Mouse (Mus musculus): ENCODE results near the gene Rft1. TPM values are rescaled to one million over a fixed set of nuclear protein-coding genes. Genes with fewer than 3 reads are reported as not detected.

Gene Rft1
- polyA plus RNA-seq, 1 experiment, result 12.3 TPM

DNA sequence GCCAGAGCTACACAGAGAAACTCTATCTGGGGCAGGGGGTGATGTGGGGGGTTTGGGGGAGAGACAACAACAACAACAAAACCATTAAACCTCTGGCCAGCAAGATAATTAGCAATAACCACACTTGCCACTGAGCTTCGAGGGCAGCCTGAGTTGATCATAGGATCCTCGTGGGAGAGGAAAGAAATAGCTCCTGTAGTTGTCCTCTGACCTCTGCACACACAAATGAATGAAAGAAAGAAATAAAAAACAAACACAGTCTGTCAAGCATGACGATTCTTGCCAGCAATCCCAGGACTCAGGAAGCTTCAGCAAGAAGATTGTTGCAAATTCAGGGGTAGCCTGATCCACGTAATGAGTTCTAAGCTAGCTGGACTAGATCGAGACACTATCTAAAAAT, 48.4 kb downstream of the Rft1 start:
- Histone ChIP-seq H3K27me3 (ENCODE audit: control insufficient read depth, insufficient read depth, insufficient read length) (no peaks in the 10 kb centered on the region), H3K36me3 (ENCODE audit: control insufficient read depth, insufficient read depth) (no peaks in the 10 kb centered on the region), H3K4me3 (no peak overlapping the region), H3K79me2 (ENCODE audit: control insufficient read depth, insufficient read depth) (no peaks in the 10 kb centered on the region), H3K4me2 (ENCODE audit: low read depth) (no peak overlapping the region), H3ac (ENCODE audit: control insufficient read depth, insufficient read length) (no peak overlapping the region)
- TF ChIP-seq SRF (IDR thresholded peaks at IDR 0.05; ENCODE audit: control insufficient read depth, insufficient read length, low read depth), result no peak
- TF ChIP-seq TCF12 (IDR thresholded peaks at IDR 0.05; ENCODE audit: insufficient read depth, poor library complexity, severe bottlenecking), result no peak
- TF ChIP-seq MYOG (IDR thresholded peaks at IDR 0.05; ENCODE audit: control insufficient read depth in 1 of 3, insufficient read depth in 1 of 3, insufficient read length in 2 of 3, low read depth in 2 of 3), result no peak
- no peak for TF ChIP-seq POLR2A (IDR thresholded peaks at IDR 0.05; ENCODE audit: insufficient read length, low read depth)

DNA sequence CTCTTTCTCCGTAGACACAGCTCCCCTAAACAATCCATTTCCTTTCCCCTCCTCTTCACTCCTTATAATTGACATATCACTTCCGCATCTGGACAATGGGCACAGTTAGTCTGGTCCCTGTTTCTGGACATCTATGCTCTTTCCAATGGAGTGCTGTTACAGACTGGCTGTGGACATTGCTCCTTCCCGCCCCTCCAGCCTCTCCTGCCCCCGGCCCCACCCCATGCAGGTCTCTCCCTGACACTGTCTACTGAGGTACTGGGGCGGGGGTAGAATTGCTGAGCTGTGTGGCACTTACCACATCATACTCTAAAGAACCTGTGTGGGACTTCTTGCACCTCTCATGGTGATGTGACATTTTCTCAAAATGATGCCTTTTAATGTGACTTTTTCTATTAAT, 48.9 kb downstream of the Rft1 start:
- H3K4me2 ChIP-seq (ENCODE audit: low read depth), result no peak overlapping the region
- no peak overlapping the region for H3ac ChIP-seq (ENCODE audit: control insufficient read depth, insufficient read length)
- no peaks in the 10 kb centered on the region for H3K79me2 ChIP-seq (ENCODE audit: control insufficient read depth, insufficient read depth)
- TF ChIP-seq MYOG (IDR thresholded peaks at IDR 0.05; ENCODE audit: control insufficient read depth in 1 of 3, insufficient read depth in 1 of 3, insufficient read length in 2 of 3, low read depth in 2 of 3) (no peak), SRF (IDR thresholded peaks at IDR 0.05; ENCODE audit: control insufficient read depth, insufficient read length, low read depth) (no peak), USF1 (IDR thresholded peaks at IDR 0.05; ENCODE audit: low read depth) (no peak), POLR2AphosphoS2 (IDR thresholded peaks at IDR 0.05; ENCODE audit: insufficient read length, low read depth) (no peak), TCF12 (IDR thresholded peaks at IDR 0.05; ENCODE audit: insufficient read depth, poor library complexity, severe bottlenecking) (no peak), CEBPB (IDR thresholded peaks at IDR 0.05; ENCODE audit: insufficient read depth, poor library complexity, severe bottlenecking) (no peak), E2F4 (IDR thresholded peaks at IDR 0.05; ENCODE audit: insufficient read depth) (no peak), MAX (IDR thresholded peaks at IDR 0.05; ENCODE audit: low read depth) (no peak), REST (IDR thresholded peaks at IDR 0.05; ENCODE audit: insufficient read depth, insufficient read length) (no peak), TCF3 (IDR thresholded peaks at IDR 0.05; ENCODE audit: insufficient read length, low read depth) (no peak), MYOD1 (IDR thresholded peaks at IDR 0.05; ENCODE audit: control insufficient read depth in 1 of 3, insufficient read length in 2 of 3, low read depth in 2 of 3) (no peak), POLR2A (IDR thresholded peaks at IDR 0.05; ENCODE audit: insufficient read length, low read depth) (no peak)
- no peaks in the 10 kb centered on the region for H3K27me3 ChIP-seq (ENCODE audit: control insufficient read depth, insufficient read depth, insufficient read length)
- H3K4me3 ChIP-seq, result no peak overlapping the region
- no peaks in the 10 kb centered on the region for H3K36me3 ChIP-seq (ENCODE audit: control insufficient read depth, insufficient read depth)

DNA sequence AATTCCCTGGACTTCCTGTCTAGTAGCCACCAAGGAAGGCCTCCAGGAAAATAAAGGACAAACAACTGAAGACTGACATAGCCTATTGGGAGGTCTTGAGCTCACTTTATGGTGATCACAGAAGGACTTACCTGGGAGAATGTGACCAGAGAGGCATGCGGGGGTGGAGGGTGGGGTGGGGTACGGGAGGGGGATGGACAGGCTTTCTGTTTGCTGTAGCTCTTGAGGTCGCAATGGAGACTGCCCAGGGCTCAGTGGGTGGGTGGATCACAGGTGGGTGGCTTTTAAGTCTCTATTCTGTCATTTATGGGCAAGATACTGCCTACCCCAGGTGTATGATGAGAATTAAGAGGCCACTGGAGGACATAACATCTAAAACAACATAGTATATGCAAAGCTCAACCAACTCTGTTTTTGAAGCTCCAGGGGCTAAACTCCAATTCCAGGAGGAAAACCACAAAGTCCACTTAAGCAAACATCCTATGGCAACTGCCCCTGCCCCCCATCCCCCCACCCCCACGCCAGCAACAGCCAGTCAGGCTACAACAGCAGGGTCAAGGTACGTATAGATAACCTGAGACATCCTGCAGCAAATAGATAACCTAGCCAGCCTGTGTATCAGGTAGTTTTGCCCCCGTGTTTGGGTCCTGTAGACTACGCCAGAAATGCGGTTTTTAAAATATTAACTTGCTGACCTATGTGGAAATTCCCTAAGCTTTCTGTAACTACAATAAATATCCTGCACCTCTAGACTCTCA, 50.1 kb downstream of the Rft1 start:
- Histone ChIP-seq H3K4me2 (ENCODE audit: low read depth) (no peak overlapping the region), H3ac (ENCODE audit: control insufficient read depth, insufficient read length) (no peak overlapping the region), H3K27me3 (ENCODE audit: control insufficient read depth, insufficient read depth, insufficient read length) (no peaks in the 10 kb centered on the region), H3K4me3 (no peak overlapping the region), H3K36me3 (ENCODE audit: control insufficient read depth, insufficient read depth) (no peaks in the 10 kb centered on the region), H3K79me2 (ENCODE audit: control insufficient read depth, insufficient read depth) (no peaks in the 10 kb centered on the region)
- TF ChIP-seq POLR2AphosphoS2 (IDR thresholded peaks at IDR 0.05; ENCODE audit: insufficient read length, low read depth) (no peak), USF1 (IDR thresholded peaks at IDR 0.05; ENCODE audit: low read depth) (no peak), TCF12 (IDR thresholded peaks at IDR 0.05; ENCODE audit: insufficient read depth, poor library complexity, severe bottlenecking) (no peak), TCF3 (IDR thresholded peaks at IDR 0.05; ENCODE audit: insufficient read length, low read depth) (no peak), E2F4 (IDR thresholded peaks at IDR 0.05; ENCODE audit: insufficient read depth) (no peak), CEBPB (IDR thresholded peaks at IDR 0.05; ENCODE audit: insufficient read depth, poor library complexity, severe bottlenecking) (no peak), MAX (IDR thresholded peaks at IDR 0.05; ENCODE audit: low read depth) (no peak), SRF (IDR thresholded peaks at IDR 0.05; ENCODE audit: control insufficient read depth, insufficient read length, low read depth) (no peak), MYOG (IDR thresholded peaks at IDR 0.05; ENCODE audit: control insufficient read depth in 1 of 3, insufficient read depth in 1 of 3, insufficient read length in 2 of 3, low read depth in 2 of 3) (no peak), POLR2A (IDR thresholded peaks at IDR 0.05; ENCODE audit: insufficient read length, low read depth) (no peak), MYOD1 (IDR thresholded peaks at IDR 0.05; ENCODE audit: control insufficient read depth in 1 of 3, insufficient read length in 2 of 3, low read depth in 2 of 3) (no peak), REST (IDR thresholded peaks at IDR 0.05; ENCODE audit: insufficient read depth, insufficient read length) (no peak)

DNA sequence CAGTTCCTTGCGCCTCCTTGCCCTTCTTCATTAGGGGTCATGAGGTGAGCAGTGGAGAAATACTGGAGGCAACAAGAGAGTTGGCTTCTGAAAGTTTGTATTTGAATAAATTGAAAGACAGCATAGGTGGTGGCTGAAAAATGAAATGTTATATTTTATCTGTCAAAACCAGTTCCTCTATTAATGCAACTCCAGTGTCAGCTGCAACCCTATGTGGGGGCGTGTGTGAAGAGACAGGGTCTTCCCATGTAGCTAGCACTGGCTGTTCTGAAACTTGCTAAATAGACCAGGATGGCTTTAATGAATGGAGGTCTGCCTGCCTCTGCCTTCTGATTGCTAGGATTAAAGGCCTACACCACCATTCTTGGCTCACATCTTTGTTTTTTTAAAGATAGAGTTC, 57.7 kb downstream of the Rft1 start:
- no peak overlapping the region for H3K4me3 ChIP-seq
- no peak overlapping the region for H3K4me2 ChIP-seq (ENCODE audit: low read depth)
- no peaks in the 10 kb centered on the region for H3K36me3 ChIP-seq (ENCODE audit: control insufficient read depth, insufficient read depth)
- no peaks in the 10 kb centered on the region for H3K27me3 ChIP-seq (ENCODE audit: control insufficient read depth, insufficient read depth, insufficient read length)
- no peak for TF ChIP-seq CEBPB (IDR thresholded peaks at IDR 0.05; ENCODE audit: insufficient read depth, poor library complexity, severe bottlenecking)
- TF ChIP-seq MYOD1 (IDR thresholded peaks at IDR 0.05; ENCODE audit: control insufficient read depth in 1 of 3, insufficient read length in 2 of 3, low read depth in 2 of 3), result no peak
- TF ChIP-seq MYOG (IDR thresholded peaks at IDR 0.05; ENCODE audit: control insufficient read depth in 1 of 3, insufficient read depth in 1 of 3, insufficient read length in 2 of 3, low read depth in 2 of 3), result no peak
- TF ChIP-seq TCF12 (IDR thresholded peaks at IDR 0.05; ENCODE audit: insufficient read depth, poor library complexity, severe bottlenecking), result no peak
- no peak for TF ChIP-seq POLR2A (IDR thresholded peaks at IDR 0.05; ENCODE audit: insufficient read length, low read depth)
- no peak for TF ChIP-seq SRF (IDR thresholded peaks at IDR 0.05; ENCODE audit: control insufficient read depth, insufficient read length, low read depth)
- no peak for TF ChIP-seq TCF3 (IDR thresholded peaks at IDR 0.05; ENCODE audit: insufficient read length, low read depth)
- no peak for TF ChIP-seq REST (IDR thresholded peaks at IDR 0.05; ENCODE audit: insufficient read depth, insufficient read length)
- no peak for TF ChIP-seq E2F4 (IDR thresholded peaks at IDR 0.05; ENCODE audit: insufficient read depth)
- no peak for TF ChIP-seq POLR2AphosphoS2 (IDR thresholded peaks at IDR 0.05; ENCODE audit: insufficient read length, low read depth)
- no peak for TF ChIP-seq MAX (IDR thresholded peaks at IDR 0.05; ENCODE audit: low read depth)
- TF ChIP-seq USF1 (IDR thresholded peaks at IDR 0.05; ENCODE audit: low read depth), result no peak
- no peaks in the 10 kb centered on the region for H3K79me2 ChIP-seq (ENCODE audit: control insufficient read depth, insufficient read depth)
- no peak overlapping the region for H3ac ChIP-seq (ENCODE audit: control insufficient read depth, insufficient read length)

All from myocyte (in vitro differentiated cells).